Mouse (Mus musculus) heart, embryonic 11.5 days (tissue): ENCODE measurements around the gene Wdr90. TPM values are rescaled to one million over a fixed set of nuclear protein-coding genes. Genes with fewer than 3 reads are reported as not detected.

ENCODE experiments used
- microRNA-seq: library from miRNA; unstranded; fragments of <30 nt; microRNA quantifications from one replicate; pipeline ENCODE4, GENCODE M21; 2016; ENCODE audit warnings: borderline number of aligned reads
- polyA plus RNA-seq: library from polyadenylated mRNA; unstranded; fragments of >200 nt; fragmentation: Nextera tagmentation; extraction: Ambion mirVana; gene quantifications from 2 replicates; pipeline ENCODE4 v1.2.1, GENCODE M21; 2014

Gene Wdr90
- polyA plus RNA-seq, 1 experiment from 2014 or later = 12.3 TPM

Small RNAs within 50 kb of the gene (microRNA-seq; reads per million reads assigned to microRNA genes)
- 0.20 reads per million for gene Mir3082

Other genes starting within 250 kb of the Wdr90 start
- 2.1 and 2.7 TPM in 2 replicates for gene Gng13, start 144.3 kb downstream of the Wdr90 start, polyA plus RNA-seq
- 12.6 and 12.8 TPM in 2 replicates for gene Chtf18, start 134.1 kb downstream of the Wdr90 start, polyA plus RNA-seq
- 11.7 and 12.9 TPM in 2 replicates for gene Rpusd1, start 133.8 kb downstream of the Wdr90 start, polyA plus RNA-seq
- gene Mslnl, start 125.5 kb downstream of the Wdr90 start, polyA plus RNA-seq = not detected in 2 replicates
- 3.1 and 3.4 TPM in 2 replicates for gene Msln, start 107.1 kb downstream of the Wdr90 start, polyA plus RNA-seq
- gene Narfl, start 87.7 kb downstream of the Wdr90 start, polyA plus RNA-seq = 27.9 and 31.8 TPM in 2 replicates
- gene Haghl, start 75.8 kb downstream of the Wdr90 start, polyA plus RNA-seq = 47.2 and 52.3 TPM in 2 replicates
- 0.13 TPM in 1 of 2 replicates, not detected in the other for gene Ccdc78, start 74.9 kb downstream of the Wdr90 start, polyA plus RNA-seq
- gene Fam173a, start 68.6 kb downstream of the Wdr90 start, polyA plus RNA-seq = 71.8 and 74.0 TPM in 2 replicates
- gene AC134908.4, start 65.8 kb downstream of the Wdr90 start, polyA plus RNA-seq = 0.29 TPM in 1 of 2 replicates, not detected in the other
- 6.2 and 8.3 TPM in 2 replicates for gene Metrn, start 64.4 kb downstream of the Wdr90 start, polyA plus RNA-seq
- gene Fbxl16, start 52.4 kb downstream of the Wdr90 start, polyA plus RNA-seq = 1.1 and 1.4 TPM in 2 replicates
- 14.4 and 17.7 TPM in 2 replicates for gene Wdr24, start 37.9 kb downstream of the Wdr90 start, polyA plus RNA-seq
- 30.9 and 42.6 TPM in 2 replicates for gene Jmjd8, start 32.6 kb downstream of the Wdr90 start, polyA plus RNA-seq
- 292 and 322 TPM in 2 replicates for gene Stub1, start 28.1 kb downstream of the Wdr90 start, polyA plus RNA-seq
- 1.9 and 2.5 TPM in 2 replicates for gene Rhbdl1, start 24.2 kb downstream of the Wdr90 start, polyA plus RNA-seq
- 0.70 and 1.1 TPM in 2 replicates for gene Gm20683, start 19.7 kb downstream of the Wdr90 start, polyA plus RNA-seq
- gene Rhot2, start 16.6 kb downstream of the Wdr90 start, polyA plus RNA-seq = 9.6 and 11.9 TPM in 2 replicates
- gene Mcrip2, start 7.3 kb upstream of the Wdr90 start, polyA plus RNA-seq = 160 and 168 TPM in 2 replicates
- 42.7 and 46.0 TPM in 2 replicates for gene Mettl26, start 13.6 kb upstream of the Wdr90 start, polyA plus RNA-seq
- gene Wfikkn1, start 19.4 kb upstream of the Wdr90 start, polyA plus RNA-seq = 0.17 and 0.47 TPM in 2 replicates
- 11.0 and 11.7 TPM in 2 replicates for gene Rab40c, start 58.2 kb upstream of the Wdr90 start, polyA plus RNA-seq
- gene Pigq, start 83.4 kb upstream of the Wdr90 start, polyA plus RNA-seq = 71.2 and 77.1 TPM in 2 replicates
- gene Nhlrc4, start 83.5 kb upstream of the Wdr90 start, polyA plus RNA-seq = 0.34 and 0.42 TPM in 2 replicates
- gene A930017K11Rik, start 91.1 kb upstream of the Wdr90 start, polyA plus RNA-seq = 0.14 and 0.25 TPM in 2 replicates
- gene Capn15, start 124.3 kb upstream of the Wdr90 start, polyA plus RNA-seq = 12.7 and 15.2 TPM in 2 replicates
- gene Rab11fip3, start 208.1 kb upstream of the Wdr90 start, polyA plus RNA-seq = 11.9 and 12.8 TPM in 2 replicates
- 30.5 and 34.3 TPM in 2 replicates for gene Decr2, start 228.8 kb upstream of the Wdr90 start, polyA plus RNA-seq
- 81.7 and 84.2 TPM in 2 replicates for gene Nme4, start 234.1 kb upstream of the Wdr90 start, polyA plus RNA-seq